Mouse (Mus musculus) megakaryocyte, adult 5-6 weeks (primary cell): ENCODE results near the gene Slc25a23. TPM values are rescaled to one million over a fixed set of nuclear protein-coding genes. Genes with fewer than 3 reads are reported as not detected.

Experiments used
- ATAC-seq: 2 replicates; pipeline ENCODE4 v1.8.0; 2016; ENCODE audit warnings: mild to moderate bottlenecking, inconsistent platforms; ENCODE audit not compliant: poor library complexity, severe bottlenecking
- total RNA-seq, 2 experiments: library from RNA; stranded (forward) in 1 of 2; stranded (reverse) in 1 of 2; fragments of 153-499, 151-499 nt in 1 of 2; fragments of 221-1000, 200-1000 nt in 1 of 2; gene quantifications; 2 replicates each; pipeline versions ENCODE4 v1.2.3 to v1.2.4; 2015 to 2017

Gene Slc25a23
- total RNA-seq, 2 experiments from 2014 or later, result 0.77 to 5.8 TPM

DNA sequence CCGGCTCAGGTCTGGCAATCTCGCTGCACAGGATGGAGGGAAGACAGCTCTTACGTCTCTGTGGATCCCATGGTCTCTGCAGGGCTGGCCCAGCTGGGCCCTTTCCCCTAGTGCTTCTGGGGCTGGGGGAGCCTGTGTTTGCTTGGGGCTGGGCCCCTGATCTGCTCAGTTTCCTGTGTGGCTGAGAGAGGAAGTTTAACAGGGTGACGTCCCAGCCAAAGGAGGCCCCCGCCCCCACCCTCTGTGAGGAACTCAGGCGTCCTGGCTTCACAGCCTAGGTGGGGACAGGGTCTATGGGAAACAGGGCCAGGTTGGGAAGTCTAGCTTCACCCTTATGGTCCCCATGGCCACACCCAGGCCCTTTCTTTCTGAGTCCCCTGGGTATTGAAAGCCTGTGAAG is 18.7 kb upstream of the Slc25a23 start, which contains the start of gene Dennd1c:
TSS of gene Dennd1c (minus strand) at position 179 of the 400 bp plus-strand sequence.
- peak; percentile 96 for ATAC-seq

GRCm38 (mm10) chr17:57076916-57077315 is 17.3 kb upstream of the Slc25a23 start:
- ATAC-seq, result no peak

- no peak for ATAC-seq
Measured at GRCm38 (mm10) chr17:57070699-57071098, 11.0 kb upstream of the Slc25a23 start.

- ATAC-seq, result no peak
Measured at GRCm38 (mm10) chr17:57070272-57070671, 10.6 kb upstream of the Slc25a23 start.

- ATAC-seq, result no peak
Measured at GRCm38 (mm10) chr17:57066908-57067307, 7.2 kb upstream of the Slc25a23 start.

GRCm38 (mm10) chr17:57063031-57063430 is 3.4 kb upstream of the Slc25a23 start:
- ATAC-seq, result no peak

DNA sequence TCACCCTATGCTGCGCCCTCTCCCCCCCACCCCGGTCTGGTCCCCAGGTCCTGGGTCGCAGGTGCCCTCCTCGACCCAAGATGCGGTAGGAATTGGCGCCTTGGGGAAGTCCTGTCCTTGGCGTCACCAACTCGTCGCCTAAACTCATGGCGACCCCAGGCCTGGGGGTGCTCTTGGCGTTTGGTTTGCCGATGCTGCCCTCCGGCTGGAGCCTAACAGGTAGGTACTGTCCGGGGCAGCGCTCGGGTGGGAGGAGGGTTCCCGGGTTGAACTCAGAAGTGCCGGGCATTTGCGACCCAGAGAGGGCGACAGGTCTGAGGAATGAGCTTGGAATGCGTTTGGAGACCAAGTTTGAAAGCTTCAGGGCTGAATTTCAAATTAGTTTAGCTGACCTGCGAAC is 2.9 kb upstream of the Slc25a23 start:
- ATAC-seq, result no peak

DNA sequence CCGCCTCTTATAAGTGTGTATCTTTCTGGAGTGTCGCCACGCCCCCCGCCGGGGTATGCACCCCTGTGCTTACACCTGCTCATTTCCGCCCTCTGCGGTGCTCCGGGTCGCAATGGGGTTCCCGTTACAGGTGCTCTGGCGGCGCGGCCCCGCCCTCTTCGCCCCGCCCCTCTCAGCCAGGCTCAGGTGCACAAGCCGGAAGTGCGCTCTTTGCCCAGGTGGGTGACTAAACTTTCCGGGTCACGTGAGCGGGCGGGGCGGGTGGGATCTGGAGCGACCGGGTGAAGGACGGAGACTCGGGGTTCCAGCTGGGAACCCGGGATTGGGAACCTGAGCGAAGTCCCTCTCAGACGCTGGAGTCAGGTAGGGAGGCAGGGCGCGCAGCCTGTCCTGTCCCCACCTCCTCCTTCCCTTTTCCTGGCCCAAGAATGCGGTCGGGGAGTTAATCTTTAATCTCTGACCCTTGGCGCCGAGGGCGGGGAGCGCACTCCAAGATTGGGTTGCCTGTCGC is 2.4 kb upstream of the Slc25a23 start:
- no peak for ATAC-seq

DNA sequence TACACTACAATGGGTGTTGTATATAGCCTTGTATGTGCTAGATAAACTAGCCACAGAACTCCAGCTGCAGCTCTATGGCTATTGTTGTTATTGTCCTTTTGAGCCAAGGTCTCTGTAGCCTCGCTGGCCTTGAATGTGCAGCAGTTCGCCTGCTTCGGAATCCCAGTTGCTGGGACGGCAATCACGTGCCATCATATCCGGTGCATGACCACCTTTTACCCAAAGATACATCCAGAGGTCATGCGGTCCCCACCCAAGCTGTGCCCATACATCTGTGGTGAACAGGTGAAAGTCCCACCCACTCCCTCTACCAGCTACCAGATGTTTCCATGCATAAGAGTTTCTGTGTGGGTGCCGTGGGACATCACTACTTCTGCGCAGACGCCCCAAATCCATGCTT is 1.4 kb upstream of the Slc25a23 start:
- no peak for ATAC-seq

DNA sequence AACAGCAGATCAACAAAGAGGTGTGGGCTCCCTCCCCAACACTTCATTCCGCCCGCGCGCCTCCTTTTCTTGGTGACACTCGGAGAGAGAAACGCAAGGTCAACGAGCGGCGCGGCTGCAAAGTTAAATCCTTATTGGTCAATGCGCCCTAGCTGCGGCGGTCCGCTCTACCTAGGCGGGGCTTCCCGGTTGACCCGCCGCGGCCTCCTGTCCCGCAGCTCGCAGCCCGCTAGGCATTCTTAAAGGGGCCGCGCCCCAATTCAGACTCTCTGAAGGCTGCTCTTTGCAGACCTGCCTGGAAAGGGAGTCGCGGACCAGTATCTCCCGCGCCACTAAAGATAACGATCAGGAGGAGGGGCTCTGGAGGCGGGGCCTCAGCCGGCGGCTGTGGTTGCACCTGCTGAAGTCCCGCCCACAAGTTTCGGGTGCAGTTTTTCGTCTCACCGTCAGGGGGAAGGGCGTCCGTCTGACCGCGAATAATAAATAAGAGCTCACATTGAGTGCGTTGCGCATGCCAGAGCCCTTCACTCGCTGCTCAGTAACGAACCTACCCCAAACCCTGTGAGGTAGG is 653 bp upstream of the Slc25a23 start:
- peak; percentile 87 for ATAC-seq

DNA sequence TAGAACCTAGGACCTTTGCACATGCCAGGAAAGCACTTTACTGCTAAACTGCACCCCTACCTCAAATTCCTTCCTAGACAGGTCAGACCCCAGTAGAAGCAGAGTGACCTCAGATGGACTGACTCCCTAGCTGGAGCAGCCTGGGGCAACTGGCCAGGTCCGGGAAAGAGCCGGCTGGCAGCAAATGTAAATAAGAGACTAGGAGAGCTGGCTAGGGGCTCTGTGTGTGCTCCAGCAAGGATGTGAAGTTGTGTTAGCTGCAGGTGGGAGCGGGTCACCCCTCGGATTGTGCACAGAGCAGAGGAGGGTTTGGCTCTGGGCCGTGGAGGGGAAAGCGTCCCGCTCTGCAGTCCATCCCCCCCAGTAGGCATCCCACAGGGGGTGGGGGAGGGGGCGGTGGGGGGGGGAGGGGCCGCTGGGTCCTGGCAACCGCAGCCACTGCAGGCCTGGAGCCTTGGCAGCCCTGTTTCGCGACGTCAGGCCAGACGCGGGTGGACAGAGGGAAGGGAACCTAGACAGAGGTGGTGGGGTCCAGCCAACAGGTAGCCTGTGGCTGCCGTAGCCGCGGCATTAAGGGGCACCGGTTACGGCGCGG is 675 bp downstream of the Slc25a23 start, which contains the start of gene Crb3:
TSS of gene Crb3 (plus strand) at position 215 of the 595 bp plus-strand sequence.
- ATAC-seq, result no peak

DNA sequence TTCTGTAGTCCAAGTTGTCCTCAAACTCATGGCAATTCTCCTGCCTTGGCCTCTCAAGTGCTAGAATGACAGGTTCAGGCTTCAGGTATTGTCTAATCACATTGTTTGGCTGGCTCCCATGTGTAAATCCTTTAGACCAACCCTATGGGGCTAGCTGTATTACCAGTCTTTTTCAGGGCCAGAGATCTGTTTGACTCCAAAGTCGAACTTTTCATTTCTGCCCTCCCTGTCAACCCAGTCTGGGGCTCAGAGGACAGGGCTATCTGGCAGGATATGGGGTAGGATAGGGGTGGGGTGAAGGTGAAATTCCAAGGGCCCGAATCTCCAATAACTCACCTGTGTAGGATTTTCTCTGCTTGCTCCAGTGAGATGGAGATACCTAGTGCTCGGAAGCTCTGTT is 3.4 kb downstream of the Slc25a23 start:
- ATAC-seq, result no peak

DNA sequence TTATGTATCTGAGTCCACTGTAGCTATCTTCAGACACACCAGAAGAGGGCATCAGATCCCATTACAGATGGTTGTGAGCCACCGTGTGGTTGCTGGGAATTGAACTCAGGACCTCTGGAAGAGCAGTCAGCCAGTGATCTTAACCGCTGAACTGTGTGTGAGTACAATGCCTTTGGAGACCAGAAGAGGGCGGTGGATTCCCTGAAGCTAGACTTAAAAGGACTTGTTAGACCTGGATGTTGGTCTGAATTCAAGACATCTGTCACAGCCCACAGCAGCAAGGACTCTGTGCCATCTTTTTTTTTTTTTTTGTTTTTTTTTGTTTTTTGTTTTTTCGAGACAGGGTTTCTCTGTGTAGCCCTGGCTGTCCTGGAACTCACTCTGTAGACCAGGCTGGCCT is 8.0 kb downstream of the Slc25a23 start:
- ATAC-seq, result peak; percentile 68

DNA sequence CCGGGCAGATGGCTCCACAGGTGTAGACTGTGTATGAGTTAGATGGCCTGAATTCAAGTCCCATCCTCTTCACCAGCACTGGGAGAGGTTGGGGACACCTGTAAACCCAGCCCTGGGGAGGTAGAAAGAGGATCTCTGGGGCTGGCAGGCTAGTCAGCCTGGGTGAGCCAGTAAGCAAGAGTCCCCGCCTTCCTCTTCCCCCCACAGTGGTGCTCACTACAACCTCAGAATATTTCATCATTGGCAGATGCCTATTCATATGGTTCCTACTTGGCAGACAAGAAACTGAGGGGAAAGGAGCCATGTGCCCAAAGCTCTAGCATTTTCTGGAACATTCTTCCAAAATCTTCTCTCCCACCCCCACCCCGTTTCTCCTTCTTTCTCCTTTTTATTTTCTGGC is 10.8 kb downstream of the Slc25a23 start:
- peak; percentile 79 for ATAC-seq

DNA sequence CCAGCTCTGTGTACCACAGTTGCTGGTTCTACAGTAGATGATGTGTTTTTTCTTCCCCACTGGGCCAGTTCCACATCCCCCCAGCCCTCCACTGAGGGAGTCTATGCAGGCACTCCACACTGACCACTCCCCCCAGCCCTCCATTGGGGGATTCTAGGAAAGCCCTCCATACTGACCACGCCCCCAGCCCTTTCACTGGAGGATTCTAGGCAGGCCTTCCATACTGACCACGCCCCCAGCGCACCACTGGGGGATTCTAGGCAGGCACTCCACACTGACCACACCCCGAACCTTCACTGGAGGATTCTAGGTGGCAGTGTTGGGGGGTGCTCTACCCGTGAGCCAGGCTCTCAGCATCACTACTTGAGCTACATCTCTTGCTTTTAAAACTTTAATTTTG is 12.3 kb downstream of the Slc25a23 start:
- ATAC-seq, result no peak

DNA sequence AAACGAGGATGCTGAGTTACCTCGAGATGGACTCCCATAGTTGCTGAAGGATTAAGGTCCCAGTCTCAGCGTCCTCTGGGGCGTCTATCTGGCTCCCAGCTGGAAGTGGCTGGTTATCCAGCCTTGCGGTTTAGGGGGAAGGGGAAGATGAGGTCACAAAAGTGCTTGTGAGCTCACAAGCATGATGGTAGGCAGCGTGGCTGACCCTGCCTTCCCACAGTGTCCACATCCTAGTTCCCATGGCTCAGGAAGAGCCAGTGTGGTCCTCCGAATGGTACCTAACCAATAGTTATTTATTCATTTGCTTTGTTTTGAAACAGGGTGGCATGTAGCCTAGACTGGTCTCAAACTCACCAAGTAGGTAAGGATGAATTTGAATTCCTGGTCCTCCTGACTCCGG is 18.1 kb downstream of the Slc25a23 start, which contains the start of gene Slc25a41:
TSS of gene Slc25a41 (minus strand) at position 101 of the 400 bp plus-strand sequence.
- ATAC-seq, result no peak

DNA sequence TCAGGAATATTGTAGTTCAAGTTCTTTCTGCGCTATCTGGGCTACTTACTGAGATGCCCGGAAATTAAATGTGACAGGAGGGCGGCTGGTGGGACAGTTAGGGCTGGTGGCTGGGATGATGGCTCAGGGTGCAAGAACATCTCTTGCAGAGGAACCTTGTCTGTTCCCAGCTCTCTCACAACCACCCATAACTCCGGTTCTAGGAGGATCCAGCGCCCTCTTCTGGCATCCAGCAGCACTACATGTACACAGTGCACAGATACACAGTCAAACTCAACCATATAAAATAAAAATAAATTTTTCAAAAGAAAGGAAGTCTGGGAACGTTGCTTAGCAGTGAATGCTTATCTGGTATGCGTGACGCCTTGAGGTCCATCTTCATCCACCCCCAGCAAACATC is 20.7 kb downstream of the Slc25a23 start:
- ATAC-seq, result peak; percentile 30; the same call in 1 of the 2 replicates

GRCm38 (mm10) chr17:57032854-57033253 is 26.8 kb downstream of the Slc25a23 start:
- no peak for ATAC-seq

- ATAC-seq, result peak; percentile 83
Measured at GRCm38 (mm10) chr17:57031661-57032420, 27.8 kb downstream of the Slc25a23 start.

- ATAC-seq, result no peak
Measured at GRCm38 (mm10) chr17:57030931-57031660, 28.6 kb downstream of the Slc25a23 start, which contains the start of gene Khsrp. TSS of gene Khsrp (minus strand) at chr17:57031522.

GRCm38 (mm10) chr17:57029691-57030090 is 30.0 kb downstream of the Slc25a23 start:
- ATAC-seq, result no peak
